Mouse (Mus musculus): ENCODE results near the gene Miga1. TPM values are rescaled to one million over a fixed set of nuclear protein-coding genes. Genes with fewer than 3 reads are reported as not detected.

Miga1 gene
- polyA plus RNA-seq (2016; fragmentation: Nextera tagmentation; extraction: Ambion mirVana) = 18.0 and 18.8 TPM in 2 replicates

DNA sequence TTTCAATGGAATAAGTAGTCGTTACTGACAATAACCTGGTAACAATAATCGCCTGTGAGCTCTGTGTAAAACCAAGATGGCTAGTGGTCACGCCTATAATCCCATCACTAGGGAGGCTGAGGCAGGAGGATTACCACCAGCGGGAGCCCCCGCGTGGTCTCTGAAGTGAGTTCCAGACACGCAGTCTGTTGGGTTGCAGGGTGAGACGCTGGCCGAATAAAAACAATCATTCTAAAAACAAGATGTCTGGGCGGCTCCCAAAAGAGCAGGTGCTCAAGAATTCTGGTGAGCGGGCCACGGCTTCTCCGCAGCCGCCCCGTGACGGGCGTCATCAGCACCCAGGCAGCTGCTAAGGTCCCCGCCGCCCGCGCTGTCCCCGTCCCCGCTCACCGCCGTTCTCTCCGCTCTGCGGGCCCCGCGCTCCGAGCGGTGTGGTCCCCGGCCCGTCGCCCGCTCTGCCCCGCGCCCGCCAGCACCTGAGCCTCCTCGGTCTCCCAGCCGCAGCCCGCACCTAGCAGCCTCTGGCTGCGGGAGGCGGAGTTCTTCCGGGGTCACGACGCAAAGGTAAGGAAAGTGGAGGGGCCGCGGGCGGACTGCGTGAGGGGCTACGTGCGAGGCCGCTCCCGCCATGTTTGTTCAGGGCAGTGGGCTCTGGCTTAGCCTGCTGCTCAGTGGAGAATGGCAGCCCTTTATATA is at the start of gene Miga1:
TSS of gene Miga1 (minus strand) at position 546 of the 696 bp plus-strand sequence.
- Histone ChIP-seq H3K4me3 (peak within 1 kb of the TSS; percentile 79), H3K4me1 (replicated peaks) (peaks cover 7% of the 10 kb centered on the region), H3K4me2 (peak within 1 kb of the TSS; percentile 71), H3K27ac (ENCODE audit: poor library complexity, severe bottlenecking) (peak within 1 kb of the TSS; percentile 27; the same call in 1 of the 2 replicates), H3K9ac (peak within 1 kb of the TSS; percentile 76), H3K9me3 (replicated peaks) (no peaks in the 10 kb centered on the region), H3K36me3 (peaks cover 26% of the 10 kb centered on the region), H3K27me3 (replicated peaks) (no peaks in the 10 kb centered on the region)
- ATAC-seq (ENCODE audit: insufficient number of reproducible peaks, low FRiP score) = peak; percentile 83
- 2% methylated on average over 54 of the region's 54 CpGs for WGBS

DNA sequence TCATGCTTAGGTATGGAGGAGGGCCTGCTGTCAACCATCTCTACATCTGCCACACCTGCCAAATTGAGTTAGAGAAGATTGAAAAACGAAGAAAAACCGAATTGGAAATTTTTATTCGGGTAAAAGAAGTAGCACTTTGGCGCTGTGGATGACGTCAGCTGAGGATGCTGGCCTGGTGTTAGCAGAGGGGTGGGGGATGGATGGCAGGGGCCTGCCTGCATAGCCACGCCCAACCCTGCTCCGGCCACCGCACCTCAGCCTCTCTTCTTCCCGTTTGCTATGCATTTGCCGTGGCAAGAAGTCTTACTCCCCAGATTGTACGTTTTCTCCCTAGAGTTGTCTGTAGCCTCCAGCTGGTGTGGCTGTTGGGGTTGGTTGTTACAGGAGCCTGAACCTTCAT is 43.9 kb upstream of the Miga1 start:
- 70% methylated on average over 11 of the region's 11 CpGs for WGBS
- H3K9me3 ChIP-seq (replicated peaks) = no peaks in the 10 kb centered on the region
- ATAC-seq (ENCODE audit: insufficient number of reproducible peaks, low FRiP score) = no peak
- H3K27me3 ChIP-seq (replicated peaks) = no peaks in the 10 kb centered on the region
- no peak overlapping the region for H3K4me3 ChIP-seq
- H3K27ac ChIP-seq (ENCODE audit: poor library complexity, severe bottlenecking) = no peak overlapping the region
- H3K36me3 ChIP-seq = peaks cover 73% of the 10 kb centered on the region
- no peaks in the 10 kb centered on the region for H3K4me1 ChIP-seq (replicated peaks)
- no peak overlapping the region for H3K4me2 ChIP-seq
- H3K9ac ChIP-seq = no peak overlapping the region

DNA sequence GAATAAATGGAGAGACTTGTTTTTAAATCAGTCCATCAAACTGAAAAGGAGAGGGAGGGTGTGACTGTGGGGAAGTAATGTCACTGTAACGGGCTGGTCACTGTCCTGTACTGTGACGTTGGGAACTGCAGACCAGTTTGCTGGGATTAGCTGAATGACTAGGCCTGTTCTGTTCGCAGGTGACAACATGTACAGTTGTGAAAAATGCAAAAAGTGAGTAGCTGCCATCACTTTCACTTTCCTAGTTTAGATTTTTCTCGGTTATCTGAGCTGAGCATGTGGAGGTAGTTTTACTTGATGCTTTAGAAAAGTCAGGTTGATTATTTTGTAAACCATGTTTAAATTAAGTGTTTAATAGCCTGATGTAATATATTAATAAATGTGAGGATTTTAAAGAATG is 35.9 kb upstream of the Miga1 start:
- Histone ChIP-seq H3K9me3 (replicated peaks) (no peaks in the 10 kb centered on the region), H3K27ac (ENCODE audit: poor library complexity, severe bottlenecking) (no peak overlapping the region), H3K4me3 (no peak overlapping the region), H3K4me1 (replicated peaks) (no peaks in the 10 kb centered on the region), H3K4me2 (no peak overlapping the region), H3K36me3 (peaks cover 79% of the 10 kb centered on the region), H3K9ac (no peak overlapping the region), H3K27me3 (replicated peaks) (no peaks in the 10 kb centered on the region)
- ATAC-seq (ENCODE audit: insufficient number of reproducible peaks, low FRiP score) = no peak
- WGBS = 84% methylated on average over 4 of the region's 4 CpGs

DNA sequence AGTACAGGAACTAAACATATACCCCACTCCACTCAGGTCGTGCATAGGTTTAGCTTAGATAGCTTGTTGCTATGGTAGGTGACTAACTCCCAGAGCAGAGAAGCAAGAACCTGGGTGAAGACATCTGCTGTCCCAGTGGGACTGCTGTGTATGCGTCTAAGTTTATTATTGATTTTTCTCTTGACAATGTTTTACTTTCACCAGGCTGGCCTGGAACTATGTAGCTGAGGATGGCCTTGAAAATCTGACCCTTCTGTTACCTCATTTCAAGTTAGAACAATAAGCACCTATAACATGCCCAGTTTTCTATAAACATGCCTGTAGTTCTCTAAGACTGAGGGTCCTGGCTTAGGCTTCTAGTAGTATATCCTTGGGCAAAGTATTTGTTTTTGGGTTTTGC is 24.0 kb upstream of the Miga1 start:
- no peak overlapping the region for H3K4me3 ChIP-seq
- H3K9me3 ChIP-seq (replicated peaks) = no peaks in the 10 kb centered on the region
- no peak overlapping the region for H3K4me2 ChIP-seq
- no peaks in the 10 kb centered on the region for H3K27me3 ChIP-seq (replicated peaks)
- no peak overlapping the region for H3K9ac ChIP-seq
- 88% methylated on average over 2 of the region's 2 CpGs for WGBS
- no peak for ATAC-seq (ENCODE audit: insufficient number of reproducible peaks, low FRiP score)
- H3K4me1 ChIP-seq (replicated peaks) = no peaks in the 10 kb centered on the region
- H3K36me3 ChIP-seq = peaks cover 84% of the 10 kb centered on the region
- H3K27ac ChIP-seq (ENCODE audit: poor library complexity, severe bottlenecking) = no peak overlapping the region

DNA sequence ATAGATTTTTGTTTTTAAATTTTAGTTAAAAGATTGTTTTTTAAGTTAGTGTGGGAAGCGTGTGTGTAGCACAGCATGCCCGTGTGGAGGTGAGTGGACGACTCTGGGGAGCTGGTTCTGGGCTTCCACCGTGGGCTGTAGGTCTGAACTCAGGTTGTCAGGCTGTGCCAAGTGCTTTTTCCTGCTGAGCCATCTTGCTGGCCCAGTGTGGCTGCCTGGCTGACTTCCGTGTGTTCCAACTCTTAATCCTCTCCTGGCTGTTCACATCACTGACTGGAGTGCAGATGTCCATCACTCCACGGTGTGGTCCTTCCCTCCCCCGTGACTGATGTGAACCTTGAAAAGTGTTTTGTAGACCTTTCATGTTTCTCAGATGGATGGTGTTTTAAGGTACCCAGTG is 18.9 kb upstream of the Miga1 start:
- Histone ChIP-seq H3K4me2 (no peak overlapping the region), H3K36me3 (peaks cover 53% of the 10 kb centered on the region), H3K27ac (ENCODE audit: poor library complexity, severe bottlenecking) (no peak overlapping the region), H3K4me1 (replicated peaks) (peaks cover 12% of the 10 kb centered on the region), H3K9me3 (replicated peaks) (no peaks in the 10 kb centered on the region), H3K4me3 (no peak overlapping the region), H3K27me3 (replicated peaks) (no peaks in the 10 kb centered on the region), H3K9ac (no peak overlapping the region)
- ATAC-seq (ENCODE audit: insufficient number of reproducible peaks, low FRiP score) = no peak
- 85% methylated on average over 7 of the region's 7 CpGs for WGBS

DNA sequence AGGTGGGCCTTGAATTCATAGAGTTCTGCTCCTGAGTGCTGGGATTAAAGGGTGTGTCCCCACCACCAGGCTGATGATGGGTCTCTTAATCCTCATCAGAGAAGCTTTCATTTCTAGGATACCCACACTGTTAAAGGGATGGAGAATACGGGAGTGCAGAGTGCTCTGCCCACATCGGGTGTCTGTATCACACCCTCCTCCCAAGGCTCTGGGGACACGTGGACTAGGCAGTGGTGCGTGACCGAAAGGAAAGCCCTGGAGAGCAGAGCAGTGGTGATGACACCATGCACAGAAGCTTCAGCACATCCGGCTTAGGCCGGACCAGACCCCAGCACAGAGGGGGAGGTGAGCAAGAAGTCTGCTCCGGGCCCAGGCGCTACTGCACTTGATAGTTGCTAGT is 16.5 kb upstream of the Miga1 start:
- 83% methylated on average over 9 of the region's 9 CpGs for WGBS
- no peak overlapping the region for H3K9ac ChIP-seq
- no peak for ATAC-seq (ENCODE audit: insufficient number of reproducible peaks, low FRiP score)
- H3K4me1 ChIP-seq (replicated peaks) = peaks cover 29% of the 10 kb centered on the region
- peaks cover 29% of the 10 kb centered on the region for H3K36me3 ChIP-seq
- no peak overlapping the region for H3K4me2 ChIP-seq
- no peaks in the 10 kb centered on the region for H3K27me3 ChIP-seq (replicated peaks)
- no peak overlapping the region for H3K27ac ChIP-seq (ENCODE audit: poor library complexity, severe bottlenecking)
- no peaks in the 10 kb centered on the region for H3K9me3 ChIP-seq (replicated peaks)
- no peak overlapping the region for H3K4me3 ChIP-seq

DNA sequence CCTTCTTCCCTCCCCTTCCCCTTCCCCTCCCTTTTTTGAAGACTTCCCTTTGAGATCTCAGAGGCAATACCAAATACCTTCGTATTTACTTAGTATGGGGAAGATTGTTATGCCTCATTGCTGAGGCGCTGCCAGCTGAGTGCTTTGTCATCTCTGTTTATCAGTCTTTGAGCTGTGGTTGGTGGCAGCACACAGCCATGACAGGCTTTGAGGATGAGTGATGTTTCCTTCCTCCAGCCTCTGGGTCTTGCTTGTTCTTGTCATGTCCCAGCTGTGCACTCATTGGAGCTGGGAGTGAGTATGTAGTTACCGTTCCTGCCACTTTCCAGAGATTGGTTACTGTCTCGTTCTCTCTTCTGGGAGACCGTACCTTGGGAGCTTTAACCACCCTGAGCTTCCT is 15.2 kb upstream of the Miga1 start:
- peak; percentile 91 for ATAC-seq (ENCODE audit: insufficient number of reproducible peaks, low FRiP score)
- no peak overlapping the region for H3K4me2 ChIP-seq

DNA sequence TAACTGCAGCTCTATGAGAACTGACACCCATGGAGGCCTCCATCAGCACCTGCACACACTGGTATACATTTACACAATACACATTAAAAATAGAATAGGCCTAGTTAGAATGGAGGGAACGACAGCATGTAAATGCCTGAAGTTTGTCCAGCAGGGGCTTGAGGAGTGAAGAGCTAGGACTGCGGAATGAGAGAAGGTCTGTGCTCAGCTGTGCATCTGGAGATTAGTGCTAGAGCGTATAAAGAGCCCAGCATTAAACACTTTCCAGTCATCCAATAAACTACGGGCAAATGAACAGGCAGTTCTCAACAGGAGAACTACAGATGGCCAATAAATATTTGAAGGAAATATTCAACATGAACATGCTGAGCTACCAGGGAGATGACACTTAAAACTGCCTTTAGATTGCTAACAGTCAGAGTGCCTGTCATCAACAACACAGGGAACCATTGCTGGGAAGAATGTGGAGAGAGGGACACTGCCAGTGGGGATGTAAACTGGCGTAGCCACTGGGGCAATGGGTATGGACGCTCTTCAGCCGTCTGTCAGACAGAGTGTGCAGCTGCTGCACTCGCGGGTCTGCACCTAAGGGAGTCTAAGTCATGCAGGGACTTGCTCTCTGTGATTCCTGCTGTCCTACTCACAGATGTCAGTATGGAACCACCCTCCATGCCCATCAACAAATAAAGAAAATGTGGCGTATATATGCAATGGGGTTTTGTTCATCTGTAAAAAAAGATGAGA is 13.4 kb upstream of the Miga1 start:
- Histone ChIP-seq H3K4me2 (no peak overlapping the region), H3K27me3 (replicated peaks) (no peaks in the 10 kb centered on the region), H3K9me3 (replicated peaks) (no peaks in the 10 kb centered on the region), H3K36me3 (peaks cover 2% of the 10 kb centered on the region), H3K4me1 (replicated peaks) (peaks cover 47% of the 10 kb centered on the region), H3K27ac (ENCODE audit: poor library complexity, severe bottlenecking) (no peak overlapping the region), H3K4me3 (no peak overlapping the region), H3K9ac (no peak overlapping the region)
- no peak for ATAC-seq (ENCODE audit: insufficient number of reproducible peaks, low FRiP score)
- 75% methylated on average over 10 of the region's 10 CpGs for WGBS

More for the DNA sequence above, 15.2 kb upstream of the Miga1 start:
- no peak overlapping the region for H3K27ac ChIP-seq (ENCODE audit: poor library complexity, severe bottlenecking)
- no peak overlapping the region for H3K9ac ChIP-seq
- 43% methylated on average over 5 of the region's 5 CpGs for WGBS
- no peaks in the 10 kb centered on the region for H3K27me3 ChIP-seq (replicated peaks)
- H3K36me3 ChIP-seq = peaks cover 16% of the 10 kb centered on the region
- peaks cover 34% of the 10 kb centered on the region for H3K4me1 ChIP-seq (replicated peaks)
- no peak overlapping the region for H3K4me3 ChIP-seq
- H3K9me3 ChIP-seq (replicated peaks) = no peaks in the 10 kb centered on the region

DNA sequence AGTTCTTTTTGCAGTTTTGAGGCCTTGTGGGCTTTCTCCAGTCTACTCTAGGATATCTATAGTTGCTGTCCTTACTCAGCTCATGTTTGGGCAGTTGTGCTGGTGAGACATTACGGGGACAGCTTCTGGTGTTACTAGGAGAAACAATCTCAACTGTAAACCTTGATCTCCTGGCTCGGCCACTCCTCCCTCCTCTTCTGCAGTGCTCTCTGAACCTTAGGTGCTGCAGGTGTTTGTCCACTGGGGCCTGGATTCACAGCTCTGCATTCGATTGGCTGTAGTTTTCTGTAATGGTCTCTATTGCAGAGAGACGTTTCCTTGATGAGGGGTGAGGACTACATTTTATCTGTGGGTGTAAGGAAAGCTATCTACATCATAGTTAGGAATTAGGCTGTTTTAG is 12.1 kb upstream of the Miga1 start:
- no peaks in the 10 kb centered on the region for H3K9me3 ChIP-seq (replicated peaks)
- H3K4me1 ChIP-seq (replicated peaks) = peaks cover 54% of the 10 kb centered on the region
- H3K9ac ChIP-seq = no peak overlapping the region
- no peaks in the 10 kb centered on the region for H3K36me3 ChIP-seq
- no peak for ATAC-seq (ENCODE audit: insufficient number of reproducible peaks, low FRiP score)
- H3K27ac ChIP-seq (ENCODE audit: poor library complexity, severe bottlenecking) = no peak overlapping the region
- no peak overlapping the region for H3K4me2 ChIP-seq
- H3K27me3 ChIP-seq (replicated peaks) = no peaks in the 10 kb centered on the region
- no peak overlapping the region for H3K4me3 ChIP-seq
- whole genome bisulfite sequencing = 77% methylated on average over 4 of the region's 4 CpGs

DNA sequence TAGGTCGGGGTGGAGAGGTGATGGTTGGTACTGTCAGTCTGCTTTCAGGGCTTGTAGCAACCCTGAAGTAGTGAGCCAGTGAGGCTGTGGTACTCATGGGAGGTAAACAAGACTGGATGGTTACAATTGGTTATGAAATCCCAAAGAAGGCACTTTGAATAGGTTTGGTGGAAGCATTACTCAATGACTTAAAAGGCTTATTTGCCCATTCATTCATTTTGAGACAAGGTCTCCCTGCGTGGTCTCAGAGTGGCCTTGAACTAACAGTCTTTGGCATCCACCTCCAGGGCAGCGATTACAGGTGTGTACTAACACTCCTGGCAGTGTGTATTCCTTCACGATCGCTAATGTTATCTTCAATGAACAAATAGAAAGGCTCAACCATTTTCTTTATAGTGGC is 10.8 kb upstream of the Miga1 start:
- no peak overlapping the region for H3K9ac ChIP-seq
- WGBS = 83% methylated on average over 5 of the region's 5 CpGs
- H3K4me1 ChIP-seq (replicated peaks) = peaks cover 51% of the 10 kb centered on the region

DNA sequence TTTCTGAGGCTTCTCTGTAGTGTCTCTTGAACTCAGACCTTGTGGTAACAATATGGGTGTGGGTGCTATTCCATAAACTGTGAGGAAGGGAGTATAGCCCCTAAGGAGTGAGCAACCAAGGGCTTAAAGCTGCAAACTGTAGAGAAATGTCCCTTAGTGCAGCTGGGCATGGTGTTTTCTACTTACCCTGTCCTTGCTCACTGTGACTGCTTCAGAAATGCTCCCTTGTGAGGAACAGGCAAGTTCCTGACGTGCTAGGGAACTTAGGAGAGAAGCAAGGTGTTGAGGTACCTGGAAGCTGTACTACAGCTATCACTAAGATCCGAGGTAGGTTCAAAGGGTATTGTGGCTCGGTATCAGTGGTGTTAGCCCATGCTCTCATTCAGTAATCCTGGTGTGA is 10.2 kb upstream of the Miga1 start:
- Histone ChIP-seq H3K4me1 (replicated peaks) (peaks cover 49% of the 10 kb centered on the region), H3K27me3 (replicated peaks) (no peaks in the 10 kb centered on the region)
- ATAC-seq (ENCODE audit: insufficient number of reproducible peaks, low FRiP score) = no peak

More for the DNA sequence above, 10.8 kb upstream of the Miga1 start:
- Histone ChIP-seq H3K4me2 (no peak overlapping the region), H3K27me3 (replicated peaks) (no peaks in the 10 kb centered on the region), H3K4me3 (no peak overlapping the region), H3K9me3 (replicated peaks) (no peaks in the 10 kb centered on the region), H3K27ac (ENCODE audit: poor library complexity, severe bottlenecking) (no peak overlapping the region), H3K36me3 (no peaks in the 10 kb centered on the region)
- ATAC-seq (ENCODE audit: insufficient number of reproducible peaks, low FRiP score) = no peak

More for the DNA sequence above, 10.2 kb upstream of the Miga1 start:
- Histone ChIP-seq H3K27ac (ENCODE audit: poor library complexity, severe bottlenecking) (no peak overlapping the region), H3K4me3 (no peak overlapping the region), H3K9me3 (replicated peaks) (no peaks in the 10 kb centered on the region), H3K9ac (no peak overlapping the region), H3K36me3 (no peaks in the 10 kb centered on the region), H3K4me2 (no peak overlapping the region)
- 74% methylated on average over 3 of the region's 3 CpGs for WGBS

All from heart, embryonic 12.5 days (tissue).